Mouse (Mus musculus) yolk sac, embryonic 10.5 days (tissue): Measurements from ENCODE around the gene Olfr26.
"Not testable (repeated sequence)": the region's sequence is repeated elsewhere in the genome, so short reads cannot be mapped to it uniquely, and the experiment has no call there.

Experiments
- DNase-seq: peaks from one replicate; pipeline ENCODE4 v3.0.0-alpha.2; 2017; ENCODE audit warnings: low spot score

Gene Olfr26

DNA sequence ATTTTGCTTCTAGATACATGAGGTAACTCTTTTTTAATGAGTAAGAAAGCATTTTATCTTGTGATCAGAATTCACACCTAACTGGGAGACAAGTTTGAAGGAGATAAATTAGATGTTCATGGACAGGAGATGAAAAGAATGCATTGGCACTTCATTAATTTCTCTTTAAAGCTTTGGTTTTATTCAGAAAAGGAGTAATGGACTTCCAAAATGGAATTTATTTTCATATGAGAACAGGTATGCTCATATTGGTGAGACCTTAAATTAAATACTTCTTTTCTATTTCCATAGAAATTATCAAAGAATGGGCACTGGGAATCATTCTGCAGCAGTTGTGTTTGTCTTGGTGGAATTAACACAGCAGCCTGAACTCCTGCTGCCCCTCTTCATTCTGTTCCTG lies at the start of gene Olfr26:
TSS of gene Olfr26 (plus strand) at position 301 of the 400 bp plus-strand sequence.
- DNase-seq, result no peak

DNA sequence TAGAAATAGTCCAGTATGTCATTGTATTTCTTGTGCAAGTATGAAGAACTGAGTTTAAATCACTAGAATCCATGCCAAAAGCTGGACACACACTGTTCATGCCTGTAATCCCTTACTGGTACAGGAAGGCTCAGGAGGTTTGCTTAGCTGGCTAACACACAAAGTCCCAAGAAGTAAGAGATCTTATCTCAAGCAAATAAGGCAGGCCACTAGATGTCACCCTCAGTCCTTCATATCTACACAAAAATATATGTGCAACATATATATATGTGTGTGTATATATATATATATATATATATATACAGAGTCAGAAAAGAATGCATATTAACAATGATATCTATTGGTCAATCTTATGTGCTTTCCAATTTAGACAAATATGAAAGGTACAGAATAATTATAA lies 49.2 kb upstream of the Olfr26 start:
- DNase-seq, result no peak

GRCm38 (mm10) chr9:38814314-38814713 lies 40.5 kb upstream of the Olfr26 start, which contains the start of gene Olfr922:
Gene Olfr922, plus strand, starts transcription at chr9:38814614.
- DNase-seq, result no peak

- DNase-seq, result no peak
Measured at GRCm38 (mm10) chr9:38815458-38815986, 39.3 kb upstream of the Olfr26 start.

GRCm38 (mm10) chr9:38826245-38826644 lies 28.6 kb upstream of the Olfr26 start, which contains the start of gene Olfr923:
Gene Olfr923, plus strand, starts transcription at chr9:38826545.
- DNase-seq, result no peak

DNA sequence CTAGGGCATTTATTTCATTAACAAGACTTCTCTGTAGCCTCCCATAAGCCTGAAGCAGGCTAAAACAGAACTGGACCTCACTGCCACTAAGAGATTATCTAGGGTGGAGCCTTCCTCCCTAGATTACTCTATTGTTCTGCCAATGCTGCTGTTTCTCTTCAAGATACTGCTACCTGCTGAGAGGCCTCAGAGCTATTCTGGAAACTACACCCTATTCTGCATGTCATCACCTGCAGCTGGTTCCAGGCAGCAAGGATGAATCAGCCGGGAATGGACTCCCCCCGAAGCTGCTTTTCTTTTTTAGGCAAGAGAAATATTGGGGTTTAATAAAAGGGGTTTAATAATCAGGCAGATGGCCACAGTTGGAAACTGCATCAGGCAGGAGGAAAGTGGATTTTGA lies 21.8 kb upstream of the Olfr26 start:
- no peak for DNase-seq

- DNase-seq, result no peak
Measured at GRCm38 (mm10) chr9:38844149-38844548, 10.7 kb upstream of the Olfr26 start, which contains the start of gene Olfr924. Gene Olfr924, plus strand, starts transcription at chr9:38844449.

DNA sequence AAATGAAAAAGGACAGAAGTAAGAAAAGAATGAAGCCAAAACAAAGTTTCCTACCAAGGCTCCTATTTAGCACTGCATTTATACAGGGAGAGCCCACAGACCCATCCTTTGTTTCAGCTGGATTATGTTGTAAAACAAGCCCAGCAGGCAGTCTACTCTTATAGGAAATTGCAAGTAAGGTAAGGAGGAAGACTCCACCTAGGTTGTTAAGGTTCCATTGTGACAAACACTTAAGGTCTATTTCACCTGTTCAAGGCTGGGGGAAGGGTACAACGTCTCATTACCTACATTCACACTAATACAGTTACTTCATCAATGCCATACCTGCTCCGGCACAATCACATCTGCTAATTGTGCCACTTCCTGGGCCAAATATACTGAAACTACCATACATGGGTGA lies 20.0 kb downstream of the Olfr26 start:
- not testable (repeated sequence) for DNase-seq

GRCm38 (mm10) chr9:38876826-38877225 lies 22.0 kb downstream of the Olfr26 start, which contains the start of gene Olfr926:
Gene Olfr926, plus strand, starts transcription at chr9:38877126.
- no peak for DNase-seq
